Mouse (Mus musculus) heart, postnatal 0 days (tissue): ENCODE measurements at regions not wholly inside any gene's neighbourhood (a gene's known extent, or its start where the extent isn't known, plus 50 kb on each side); places are given as distances from the start of the nearest gene placed in this dataset.

Experiments
- ATAC-seq: fragments of 200-750 bp; cut with Nextera tagmentation; 2 replicates; pipeline ENCODE4 v1.8.0; 2017; ENCODE audit warnings: low read depth, moderate number of reproducible peaks, moderate library complexity; ENCODE audit not compliant: insufficient read depth
- DNase-seq: peaks from one replicate; pipeline ENCODE4 v3.0.0-alpha.2; 2016; ENCODE audit warnings: low spot score
- H3K27ac ChIP-seq: fragments of 300-500 bp; sonication (generic); 2 replicates; pipeline ENCODE4 v1.5.1; 2014; ENCODE audit warnings: low read depth, mild to moderate bottlenecking
- H3K27me3 ChIP-seq: fragments of 300-500 bp; sonication (generic); 2 replicates; pipeline ENCODE4 v1.6.1; 2014; ENCODE audit warnings: low read length, mixed read lengths; ENCODE audit not compliant: control insufficient read depth, insufficient read depth
- H3K36me3 ChIP-seq: fragments of 300-500 bp; sonication (generic); replicated peaks from 2 replicates; pipeline ENCODE4 v1.6.1; 2014; ENCODE audit warnings: low read length, mixed read lengths; ENCODE audit not compliant: control insufficient read depth, insufficient read depth
- H3K4me1 ChIP-seq: fragments of 300-500 bp; sonication (generic); 2 replicates; pipeline ENCODE4 v1.6.1; 2014; ENCODE audit warnings: antibody characterized with exemption; ENCODE audit not compliant: control insufficient read depth, insufficient read depth
- H3K4me2 ChIP-seq: fragments of 300-500 bp; sonication (generic); 2 replicates; pipeline ENCODE4 v1.6.1; 2014; ENCODE audit warnings: low read depth, mild to moderate bottlenecking, low read length, moderate library complexity
- H3K4me3 ChIP-seq: fragments of 300-500 bp; sonication (generic); 2 replicates; pipeline ENCODE4 v1.5.1; 2014; ENCODE audit warnings: low read depth, low read length
- H3K9ac ChIP-seq: fragments of 300-500 bp; sonication (generic); replicated peaks from 2 replicates; pipeline ENCODE4 v1.6.1; 2014; ENCODE audit warnings: low read depth, low read length, mixed read lengths
- H3K9me3 ChIP-seq: fragments of 300-500 bp; sonication (generic); replicated peaks from 2 replicates; pipeline ENCODE4 v1.6.1; 2016; ENCODE audit warnings: low read length; ENCODE audit not compliant: control insufficient read depth
- CTCF ChIP-seq: IDR thresholded peaks from 2 replicates; pipeline ENCODE4 v1.5.1; 2016; ENCODE audit warnings: antibody characterized with exemption, control low read depth, low read depth
- EP300 ChIP-seq: IDR thresholded peaks from 2 replicates; pipeline ENCODE4 v1.6.1; 2016; ENCODE audit warnings: antibody characterized with exemption, low read depth
- WGBS: fragments of 180-500 bp; shearing (Covaris S2); extraction: QIAGEN DNeasy Blood & Tissue Kit; methylation state at CpG from one replicate; pipeline ENCODE4 v1.1.7; 2014; 5-methylcytosine and 5-hydroxymethylcytosine counted together

GRCm38 (mm10) chr10:16524101-16524500 is 1198.9 kb upstream of the Cited2 start:
- ATAC-seq: no peak
- TF ChIP-seq CTCF: no peak
- TF ChIP-seq EP300: no peak
- no peaks in the 10 kb centered on the region for H3K27me3 ChIP-seq
- no peak overlapping the region for H3K4me3 ChIP-seq
- no peaks in the 10 kb centered on the region for H3K9me3 ChIP-seq
- H3K27ac ChIP-seq: no peak overlapping the region
- DNase-seq: no peak
- H3K9ac ChIP-seq: no peak overlapping the region
- 62% methylated on average over 1 of the region's 1 CpGs for WGBS
- no peaks in the 10 kb centered on the region for H3K36me3 ChIP-seq
- no peak overlapping the region for H3K4me2 ChIP-seq
- no peaks in the 10 kb centered on the region for H3K4me1 ChIP-seq

- 61% methylated on average over 1 of the region's 1 CpGs for WGBS
- Histone ChIP-seq H3K4me3 (no peak overlapping the region), H3K9ac (no peak overlapping the region), H3K4me1 (no peaks in the 10 kb centered on the region), H3K9me3 (no peaks in the 10 kb centered on the region), H3K36me3 (no peaks in the 10 kb centered on the region), H3K27me3 (no peaks in the 10 kb centered on the region), H3K27ac (no peak overlapping the region), H3K4me2 (no peak overlapping the region)
- ATAC-seq: no peak
- TF ChIP-seq CTCF (no peak), EP300 (no peak)
- DNase-seq: no peak
Observed at GRCm38 (mm10) chr10:16527693-16528092, 1195.3 kb upstream of the Cited2 start.

- no peaks in the 10 kb centered on the region for H3K36me3 ChIP-seq
- H3K27me3 ChIP-seq: no peaks in the 10 kb centered on the region
- TF ChIP-seq CTCF (no peak), EP300 (no peak)
- H3K9me3 ChIP-seq: no peaks in the 10 kb centered on the region
- DNase-seq: no peak
- WGBS: 43% methylated on average over 3 of the region's 3 CpGs
- H3K4me1 ChIP-seq: no peaks in the 10 kb centered on the region
- H3K4me2 ChIP-seq: no peak overlapping the region
- ATAC-seq: no peak
- H3K27ac ChIP-seq: no peak overlapping the region
- no peak overlapping the region for H3K4me3 ChIP-seq
- no peak overlapping the region for H3K9ac ChIP-seq
Observed at GRCm38 (mm10) chr10:16537660-16538059, 1185.4 kb upstream of the Cited2 start.

- Histone ChIP-seq H3K27ac (no peak overlapping the region), H3K27me3 (no peaks in the 10 kb centered on the region), H3K4me2 (no peak overlapping the region), H3K4me3 (no peak overlapping the region), H3K9ac (no peak overlapping the region), H3K36me3 (no peaks in the 10 kb centered on the region), H3K4me1 (no peaks in the 10 kb centered on the region), H3K9me3 (no peaks in the 10 kb centered on the region)
- 48% methylated on average over 1 of the region's 1 CpGs for WGBS
- TF ChIP-seq EP300 (no peak), CTCF (no peak)
- DNase-seq (no peak), ATAC-seq (no peak)
Observed at GRCm38 (mm10) chr10:16538379-16538778, 1184.6 kb upstream of the Cited2 start.

- Histone ChIP-seq H3K27ac (peak overlapping the region; percentile 64), H3K36me3 (no peaks in the 10 kb centered on the region), H3K9ac (no peak overlapping the region), H3K4me1 (peaks cover 6% of the 10 kb centered on the region; the same call in 1 of the 2 replicates), H3K27me3 (no peaks in the 10 kb centered on the region), H3K4me3 (no peak overlapping the region), H3K4me2 (no peak overlapping the region), H3K9me3 (no peaks in the 10 kb centered on the region)
- ATAC-seq (peak; percentile 70; the same call in 1 of the 2 replicates), DNase-seq (peak; percentile 44)
- WGBS: 18% methylated on average over 1 of the region's 1 CpGs
- TF ChIP-seq CTCF (no peak), EP300 (no peak)
Observed at GRCm38 (mm10) chr10:16545445-16545844, 1177.6 kb upstream of the Cited2 start.

GRCm38 (mm10) chr10:16552861-16553635 is 1170.0 kb upstream of the Cited2 start:
- H3K27me3 ChIP-seq: no peaks in the 10 kb centered on the region
- ATAC-seq: no peak

More at GRCm38 (mm10) chr10:16552861-16553635, 1170.0 kb upstream of the Cited2 start:
- Histone ChIP-seq H3K27ac (no peak overlapping the region), H3K36me3 (no peaks in the 10 kb centered on the region), H3K4me3 (no peak overlapping the region), H3K4me1 (0 out of 2 replicates have a peak, but pooled peaks cover 3% of the 10 kb centered on the region), H3K9ac (no peak overlapping the region), H3K9me3 (no peaks in the 10 kb centered on the region), H3K4me2 (no peak overlapping the region)
- no peak for TF ChIP-seq EP300
- TF ChIP-seq CTCF: no peak
- DNase-seq: no peak
- 56% methylated on average over 3 of the region's 3 CpGs for WGBS
